Mouse (Mus musculus): ENCODE data around the gene Abcb11.
"Not testable (repeated sequence)": the region's sequence is repeated elsewhere in the genome, so short reads cannot be mapped to it uniquely, and the experiment has no call there.

The Abcb11 gene

GRCm38 (mm10) chr2:69342496-69343221 is at the start of gene Abcb11:
TSS of gene Abcb11 (minus strand) at chr2:69342616.
- no peak for DNase-seq (ENCODE audit: low read depth, low spot score)

DNA sequence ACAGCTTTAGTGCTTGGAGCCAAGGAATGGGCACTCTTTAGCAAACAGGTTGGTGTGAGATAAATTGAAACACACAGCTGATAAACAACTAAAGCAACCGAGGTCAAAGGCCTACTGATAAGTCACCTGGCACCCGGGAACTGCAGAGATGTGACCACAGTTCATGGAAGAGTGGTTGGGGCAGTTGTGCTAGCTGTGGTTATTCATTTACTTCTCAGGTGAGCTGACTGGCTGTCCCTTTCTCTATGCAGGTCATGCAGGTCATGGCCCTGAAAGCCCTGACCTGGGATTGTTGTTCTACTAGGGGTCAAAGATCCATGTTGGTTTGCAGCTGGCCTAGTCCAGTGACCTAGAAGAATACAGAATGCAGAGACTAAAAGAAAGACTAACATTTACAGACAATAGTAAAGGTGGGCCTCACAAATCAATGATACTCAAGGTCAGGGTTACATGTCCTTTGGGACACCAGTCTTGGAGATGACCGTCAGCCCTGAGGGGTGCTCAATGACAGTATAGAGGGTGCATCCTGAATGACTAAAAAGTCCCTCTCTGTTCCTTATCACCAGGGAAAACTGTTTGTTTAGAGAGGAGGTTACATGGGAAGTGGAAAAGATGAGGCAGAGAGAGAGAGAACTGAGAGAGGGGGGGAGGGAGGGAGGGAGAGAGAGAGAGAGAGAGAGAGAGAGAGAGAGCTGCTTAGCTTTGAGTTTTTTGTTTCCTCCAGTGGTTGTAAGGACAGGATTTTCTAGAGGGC is 43.9 kb upstream of the Abcb11 start:
- no peak for DNase-seq (ENCODE audit: low read depth, low spot score)

DNA sequence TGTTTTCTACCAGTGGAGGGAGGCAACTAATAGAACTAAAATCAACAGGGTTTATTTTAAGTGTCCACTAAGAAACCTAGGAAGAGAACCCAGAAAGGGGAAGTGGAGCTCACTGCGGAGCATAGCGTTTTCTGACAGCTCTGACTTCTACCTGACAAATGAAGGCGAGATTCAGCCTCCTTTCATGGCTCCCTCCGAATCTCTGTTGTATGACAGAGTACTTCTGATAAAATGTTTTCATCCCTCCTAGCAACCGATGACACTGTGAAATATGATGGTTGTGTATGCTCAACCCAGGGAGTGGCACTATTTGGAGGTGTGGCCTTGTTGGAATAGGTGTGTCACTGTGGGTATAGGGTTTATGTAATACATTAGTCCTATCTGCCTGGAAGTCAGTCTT is 40.4 kb upstream of the Abcb11 start:
- no peak for DNase-seq (ENCODE audit: low read depth, low spot score)

- peak; percentile 66 for DNase-seq (ENCODE audit: low read depth, low spot score)
Measured at GRCm38 (mm10) chr2:69381740-69382139, 39.3 kb upstream of the Abcb11 start.

- no peak for DNase-seq (ENCODE audit: low read depth, low spot score)
Measured at GRCm38 (mm10) chr2:69380281-69380680, 37.9 kb upstream of the Abcb11 start, which contains the start of gene Dhrs9. TSS of gene Dhrs9 (plus strand) at chr2:69380445.

GRCm38 (mm10) chr2:69379801-69380200 is 37.4 kb upstream of the Abcb11 start:
- no peak for DNase-seq (ENCODE audit: low read depth, low spot score)

DNA sequence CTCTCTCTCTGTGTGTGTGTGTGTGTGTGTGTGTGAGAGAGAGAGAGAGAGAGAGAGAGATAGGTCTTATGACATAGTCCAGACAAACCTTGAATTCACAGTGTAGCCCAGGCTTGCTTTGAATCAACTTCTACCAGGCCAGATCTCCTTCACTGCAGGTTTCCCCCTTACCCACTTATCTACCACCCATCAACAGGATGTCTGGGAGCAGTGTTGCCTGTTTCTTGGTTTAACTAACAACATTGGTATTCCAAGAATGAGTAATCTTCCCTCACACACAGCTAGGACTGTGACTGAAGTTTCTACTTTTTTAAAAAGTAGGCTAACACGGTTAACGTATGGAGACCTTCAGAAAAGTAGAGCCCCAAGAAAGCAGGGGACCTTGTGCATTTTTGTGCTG is 34.4 kb upstream of the Abcb11 start:
- no peak for DNase-seq (ENCODE audit: low read depth, low spot score)

DNA sequence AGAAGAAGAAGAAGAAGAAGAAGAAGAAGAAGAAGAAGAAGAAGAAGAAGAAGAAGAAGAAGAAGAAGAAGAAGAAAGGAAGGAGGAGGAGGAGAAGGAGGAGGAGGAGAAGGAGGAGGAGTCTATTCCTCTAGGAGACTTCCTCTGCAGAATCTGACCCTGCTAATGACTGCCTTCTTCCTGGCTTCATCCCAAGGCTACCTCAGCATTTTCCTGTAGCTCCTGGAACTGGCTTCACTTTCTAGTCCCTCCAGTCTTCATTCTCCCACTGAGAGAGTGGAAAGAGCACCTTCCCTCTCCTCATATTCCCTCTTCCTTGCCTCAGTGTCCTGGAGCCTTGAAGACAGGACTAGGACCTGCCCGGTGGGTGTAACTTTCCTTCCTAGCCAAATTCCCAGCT is 22.9 kb upstream of the Abcb11 start:
- DNase-seq (ENCODE audit: low read depth, low spot score), result no peak

DNA sequence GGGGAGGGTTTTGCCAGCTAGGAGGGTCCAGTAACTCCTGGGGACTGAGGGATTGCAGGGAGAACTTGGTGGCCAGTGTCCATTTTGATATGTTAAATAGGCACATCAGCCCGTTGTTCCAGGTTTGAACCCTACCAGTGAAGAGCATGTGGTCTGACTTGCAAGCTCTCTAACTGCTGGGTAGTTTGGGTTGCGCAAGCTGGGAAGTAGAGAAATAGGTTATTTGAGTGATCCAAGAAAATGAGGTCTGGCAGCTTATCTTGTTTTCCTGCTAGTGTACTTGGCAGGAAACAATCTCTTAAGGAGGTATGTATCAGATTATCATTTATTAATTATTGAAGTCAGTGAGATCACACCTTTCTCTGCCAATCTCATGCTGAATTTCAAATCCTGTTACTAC is 22.4 kb upstream of the Abcb11 start:
- no peak for DNase-seq (ENCODE audit: low read depth, low spot score)

DNA sequence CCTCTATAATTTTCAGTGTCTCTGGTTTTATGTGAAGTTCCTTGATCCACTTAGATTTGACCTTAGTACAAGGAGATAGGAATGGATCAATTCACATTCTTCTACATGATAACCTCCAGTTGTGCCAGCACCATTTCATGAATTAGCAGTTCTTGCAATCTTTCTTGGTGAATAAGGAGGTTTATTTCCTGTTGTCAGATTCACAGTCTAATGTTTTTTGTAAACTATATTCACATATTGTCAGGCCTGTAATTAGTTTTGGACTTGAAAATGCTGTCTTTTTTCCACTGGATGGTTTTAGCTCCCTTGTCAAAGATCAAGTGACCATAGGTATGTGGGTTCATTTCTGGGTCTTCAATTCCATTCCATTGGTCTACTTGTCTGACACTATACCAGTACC is 13.0 kb upstream of the Abcb11 start:
- not testable (repeated sequence) for DNase-seq (ENCODE audit: low read depth, low spot score)

- no peak for DNase-seq (ENCODE audit: low read depth, low spot score)
Measured at GRCm38 (mm10) chr2:69341506-69341905, 910 bp downstream of the Abcb11 start.

DNA sequence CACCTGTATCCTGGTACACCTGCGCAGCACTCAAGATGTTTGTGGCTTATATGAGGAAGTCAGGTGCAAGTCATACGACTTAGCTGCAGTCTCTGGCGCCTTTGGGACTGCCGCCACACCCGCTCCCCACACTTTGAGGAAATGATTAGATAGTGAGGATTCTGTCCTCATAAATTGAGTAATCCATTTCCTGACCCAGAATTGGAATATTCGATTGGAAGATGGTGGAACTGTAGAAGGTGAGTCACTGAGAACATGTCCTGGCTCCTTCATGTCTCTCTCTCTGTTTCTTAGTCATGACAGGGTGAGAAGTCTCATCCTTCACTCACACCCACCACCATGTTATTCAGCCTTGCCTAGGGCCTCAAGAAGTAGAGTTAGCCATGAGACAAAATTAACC is 10.9 kb downstream of the Abcb11 start:
- DNase-seq (ENCODE audit: low read depth, low spot score), result not testable (repeated sequence)

GRCm38 (mm10) chr2:69328509-69329163 is 13.8 kb downstream of the Abcb11 start:
- DNase-seq (ENCODE audit: low read depth, low spot score), result no peak

- DNase-seq (ENCODE audit: low read depth, low spot score), result no peak
Measured at GRCm38 (mm10) chr2:69324881-69325660, 17.3 kb downstream of the Abcb11 start.

DNA sequence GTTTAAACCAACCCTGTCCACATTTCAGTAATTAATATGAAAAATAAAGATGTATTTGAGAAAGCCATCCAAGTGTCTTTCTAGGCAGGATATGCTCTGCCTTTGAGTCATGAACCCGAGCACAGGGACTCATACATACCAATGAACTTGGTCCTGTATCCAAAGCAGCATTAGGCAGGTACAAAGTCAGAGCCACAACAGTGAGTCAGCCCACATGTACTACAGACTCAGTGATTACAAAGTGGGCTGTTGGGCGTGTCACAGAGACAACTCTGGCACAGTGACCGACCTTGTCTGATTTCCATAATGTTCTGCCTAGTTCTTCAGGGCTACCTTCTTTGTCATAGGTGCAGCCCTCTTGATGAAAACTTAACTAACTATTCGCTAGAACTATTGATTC is 19.4 kb downstream of the Abcb11 start:
- DNase-seq (ENCODE audit: low read depth, low spot score), result no peak

DNA sequence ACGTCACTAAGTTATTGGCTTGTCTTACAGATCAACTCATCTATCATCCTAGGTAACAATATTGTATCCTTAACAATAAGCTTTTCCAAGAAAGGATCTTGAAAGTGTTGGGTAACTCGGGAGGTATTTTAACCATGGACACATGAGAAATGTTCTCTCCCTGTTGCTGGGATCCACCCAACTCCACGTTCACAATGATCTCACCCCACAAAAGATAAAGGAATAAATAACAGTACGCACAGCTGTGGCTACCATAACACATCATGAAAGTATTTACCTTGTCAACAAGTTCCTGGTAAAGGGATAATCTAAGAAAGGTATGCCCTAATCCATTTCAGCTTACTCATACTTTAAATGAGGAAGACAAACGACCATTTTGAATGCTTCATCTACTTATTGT is 21.0 kb downstream of the Abcb11 start:
- DNase-seq (ENCODE audit: low read depth, low spot score), result no peak

- no peak for DNase-seq (ENCODE audit: low read depth, low spot score)
Measured at GRCm38 (mm10) chr2:69311337-69311736, 31.1 kb downstream of the Abcb11 start.

DNA sequence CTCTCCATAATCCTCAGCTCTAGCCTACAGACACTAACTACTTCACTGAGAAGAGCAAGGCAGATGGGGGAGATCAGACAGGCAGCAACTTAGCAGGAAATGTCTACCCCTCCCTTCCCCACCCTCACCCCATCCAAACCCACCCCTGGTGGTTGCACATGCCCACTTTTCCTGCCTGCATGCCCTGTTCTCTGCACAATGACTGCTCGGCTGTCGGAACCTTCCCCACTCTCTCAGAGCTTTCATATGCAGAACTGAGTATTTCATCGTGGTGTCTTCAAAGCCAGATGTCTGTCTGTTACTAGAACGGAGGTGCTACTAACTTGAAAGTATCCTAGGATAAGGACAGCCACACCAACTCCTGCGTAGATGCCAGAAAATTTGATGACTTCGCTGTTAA is 34.3 kb downstream of the Abcb11 start:
- DNase-seq (ENCODE audit: low read depth, low spot score), result peak; percentile 58

DNA sequence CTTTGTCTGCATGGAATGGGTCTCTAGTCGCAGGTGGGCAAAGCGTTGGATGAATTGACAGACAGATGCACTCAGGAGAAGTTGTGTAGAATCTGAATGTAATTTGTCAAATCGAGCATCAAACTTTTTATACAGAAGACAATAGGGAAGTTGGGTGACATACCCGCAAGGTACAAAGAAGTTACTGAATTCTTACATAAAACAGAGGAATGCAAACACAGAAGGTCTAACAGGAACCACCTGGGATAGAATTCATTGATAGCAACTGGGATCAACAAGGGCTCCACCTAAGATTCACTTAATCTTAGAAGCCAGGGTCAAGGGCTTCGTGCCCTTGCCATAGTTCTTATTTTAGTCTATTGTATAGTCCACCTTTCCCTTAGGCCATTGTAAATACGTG is 41.8 kb downstream of the Abcb11 start:
- DNase-seq (ENCODE audit: low read depth, low spot score), result not testable (repeated sequence)

- DNase-seq (ENCODE audit: low read depth, low spot score), result no peak
Measured at GRCm38 (mm10) chr2:69294508-69294907, 47.9 kb downstream of the Abcb11 start.

- DNase-seq (ENCODE audit: low read depth, low spot score), result no peak
Measured at GRCm38 (mm10) chr2:69288989-69289388, 53.4 kb downstream of the Abcb11 start.

DNA sequence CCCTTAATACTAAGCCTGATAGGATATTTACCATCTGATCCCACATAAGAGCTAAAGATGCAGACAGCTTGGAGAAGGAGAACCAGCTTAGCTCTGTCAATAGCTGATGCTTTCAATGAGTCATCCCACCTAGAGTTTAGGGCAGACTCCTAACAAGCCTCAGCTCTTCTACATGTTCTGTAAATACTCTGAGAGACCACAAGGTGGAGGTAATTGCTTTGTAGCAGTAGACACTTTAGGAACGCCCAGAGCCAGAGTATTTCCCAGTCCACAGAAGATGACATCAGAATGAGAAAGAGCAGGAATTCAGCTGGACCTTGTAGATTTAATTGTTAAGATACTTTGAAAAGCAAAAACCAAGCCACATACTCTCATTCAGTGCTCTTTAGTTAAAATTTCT is 66.5 kb downstream of the Abcb11 start:
- peak; percentile 78 for DNase-seq (ENCODE audit: low read depth, low spot score)

Measured in ES-CJ7 (cell line).